Comparison of ENCODE assay signal across 13 mouse cellular contexts in the genomic region with DNA sequence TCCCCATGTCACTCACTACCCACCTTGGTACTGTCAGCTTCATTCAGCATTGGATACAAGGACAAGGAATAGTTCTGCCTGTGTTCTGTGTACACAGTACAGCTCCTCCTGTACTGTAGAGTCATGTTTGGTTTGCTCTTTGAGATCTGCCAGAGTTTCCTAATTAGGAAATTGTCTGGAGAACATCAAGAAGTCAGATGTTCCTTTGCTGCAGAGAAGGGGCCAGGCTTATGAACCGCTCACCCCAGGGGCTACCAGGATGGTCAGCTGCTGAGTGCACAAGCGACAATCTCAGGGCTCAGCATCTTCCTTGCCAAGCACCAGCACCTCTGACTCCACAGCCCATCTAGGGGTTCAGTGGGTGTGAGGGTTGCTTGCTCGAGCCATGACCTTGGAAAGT.
A peak's percentile ranks its signal among the peaks of the same experiment; 100 is the strongest.
DNase-seq lines count a peak whose midpoint lies in the region; ATAC-seq and TF ChIP-seq lines count a peak whose summit lies in the region.
"Had no signal": no experiment of that assay in that cellular context is flagged by ENCODE, and none has a peak within 500 bp of the region (broad histone marks: within the 10 kb centered on the region; RNA-seq: fewer than 3 reads in every experiment).

No protein-coding gene starts in this region.

- peak; percentile 16 for DNase-seq in gastrocnemius, adult 2 months
- DNase-seq in gastrocnemius, adult 18-20 months (ENCODE audit: low spot score) = no peak
- no peak for DNase-seq in layer of hippocampus, adult 2 months (ENCODE audit: low spot score in 2 of 2)
- no peak for DNase-seq in layer of hippocampus, adult 9-10 months (ENCODE audit: low spot score)
- peak; percentile 16 for DNase-seq in embryonic facial prominence, embryonic 10.5 days (ENCODE audit: low spot score)
- no peak for DNase-seq in heart, postnatal 0 days (ENCODE audit: low spot score)
- no peak for DNase-seq in cerebellum, postnatal 25 days
- DNase-seq in T-cell, adult 2 months (ENCODE audit: low spot score) = no peak
- DNase-seq: cerebellum, adult 18-20 months; kidney, postnatal 36 days; liver, postnatal 0 days; thymus, postnatal 4 days had no signal

- H3K4me2 ChIP-seq in heart, postnatal 0 days (ENCODE audit: low read depth, low read length) = 0 out of 2 replicates have a peak overlapping the region, but pooled peaks have one; percentile 9
- H3K4me2 ChIP-seq: midbrain, embryonic 15.5 days had no signal

- H3K9me3 ChIP-seq in embryonic facial prominence, embryonic 10.5 days = no peaks in the 10 kb centered on the region
- H3K9me3 ChIP-seq in heart, postnatal 0 days (replicated peaks; ENCODE audit: control insufficient read depth, low read length) = no peaks in the 10 kb centered on the region
- H3K9me3 ChIP-seq: midbrain, embryonic 15.5 days had no signal

- peaks cover 39% of the 10 kb centered on the region for H3K4me1 ChIP-seq in embryonic facial prominence, embryonic 10.5 days
- peaks cover 27% of the 10 kb centered on the region for H3K4me1 ChIP-seq in heart, postnatal 0 days (ENCODE audit: control insufficient read depth, insufficient read depth)
- H3K4me1 ChIP-seq: midbrain, embryonic 15.5 days had no signal

- no peaks in the 10 kb centered on the region for H3K27me3 ChIP-seq in embryonic facial prominence, embryonic 10.5 days (replicated peaks; ENCODE audit: low read depth, poor library complexity, severe bottlenecking)
- H3K27me3 ChIP-seq in heart, postnatal 0 days (ENCODE audit: control insufficient read depth, insufficient read depth, low read length) = no peaks in the 10 kb centered on the region
- H3K27me3 ChIP-seq: midbrain, embryonic 15.5 days had no signal

- intact Hi-C loops in gastrocnemius, adult 2 months (cut with DNase I) = no loop called here

- TF ChIP-seq EP300 in heart, postnatal 0 days (IDR thresholded peaks at IDR 0.05; ENCODE audit: low read depth) = no peak

- no peak for TF ChIP-seq CTCF in gastrocnemius, adult 2 months (IDR thresholded peaks at IDR 0.05)
- no peak for TF ChIP-seq CTCF in layer of hippocampus, adult 2 months (conservative IDR thresholded peaks at IDR 0.05)
- no peak for TF ChIP-seq CTCF in heart, postnatal 0 days (IDR thresholded peaks at IDR 0.05; ENCODE audit: low read depth)

- 74% methylated on average over 3 of the region's 3 CpGs for WGBS in embryonic facial prominence, embryonic 10.5 days
- 36% methylated on average over 3 of the region's 3 CpGs for WGBS in heart, postnatal 0 days

- H3K9ac ChIP-seq in heart, postnatal 0 days (replicated peaks; ENCODE audit: low read depth, low read length) = no peak overlapping the region
- H3K9ac ChIP-seq: liver, postnatal 0 days; midbrain, embryonic 15.5 days had no signal

- H3K4me3 ChIP-seq in gastrocnemius, adult 2 months = no peak overlapping the region
- no peak overlapping the region for H3K4me3 ChIP-seq in layer of hippocampus, adult 2 months
- no peak overlapping the region for H3K4me3 ChIP-seq in embryonic facial prominence, embryonic 10.5 days
- H3K4me3 ChIP-seq in heart, postnatal 0 days (ENCODE audit: low read depth, low read length) = no peak overlapping the region
- H3K4me3 ChIP-seq: midbrain, embryonic 15.5 days had no signal

- ATAC-seq in heart, postnatal 0 days (ENCODE audit: insufficient read depth, low read depth) = peak; percentile 48; the same call in 1 of the 2 replicates
- ATAC-seq: liver, postnatal 0 days; midbrain, embryonic 15.5 days had no signal

- no peak overlapping the region; the same call in 1 of the 2 replicates for H3K27ac ChIP-seq in gastrocnemius, adult 2 months
- peak overlapping the region; percentile 88 for H3K27ac ChIP-seq in layer of hippocampus, adult 2 months
- H3K27ac ChIP-seq in embryonic facial prominence, embryonic 10.5 days (replicated peaks) = peak overlapping the region; percentile 54
- peak overlapping the region; percentile 64 for H3K27ac ChIP-seq in heart, postnatal 0 days (ENCODE audit: low read depth)
- H3K27ac ChIP-seq: midbrain, embryonic 15.5 days had no signal

- no peaks in the 10 kb centered on the region for H3K36me3 ChIP-seq in embryonic facial prominence, embryonic 10.5 days (replicated peaks)
- no peaks in the 10 kb centered on the region for H3K36me3 ChIP-seq in heart, postnatal 0 days (replicated peaks; ENCODE audit: control insufficient read depth, insufficient read depth, low read length)
- H3K36me3 ChIP-seq: midbrain, embryonic 15.5 days had no signal

Comparison
In these comparisons a context has a peak if more than half of its experiments do, and no peak if none do; other contexts are left out.
1. DNase-seq: peak in gastrocnemius, adult 2 months (single experiment) and embryonic facial prominence, embryonic 10.5 days (single experiment); none in gastrocnemius, adult 18-20 months (single experiment), layer of hippocampus, adult 2 months (0 of 2), layer of hippocampus, adult 9-10 months (single experiment), heart, postnatal 0 days (single experiment), cerebellum, postnatal 25 days (0 of 2) and T-cell, adult 2 months (single experiment).